Mouse (Mus musculus): ENCODE data around the gene Antxr1.

The Antxr1 gene

DNA sequence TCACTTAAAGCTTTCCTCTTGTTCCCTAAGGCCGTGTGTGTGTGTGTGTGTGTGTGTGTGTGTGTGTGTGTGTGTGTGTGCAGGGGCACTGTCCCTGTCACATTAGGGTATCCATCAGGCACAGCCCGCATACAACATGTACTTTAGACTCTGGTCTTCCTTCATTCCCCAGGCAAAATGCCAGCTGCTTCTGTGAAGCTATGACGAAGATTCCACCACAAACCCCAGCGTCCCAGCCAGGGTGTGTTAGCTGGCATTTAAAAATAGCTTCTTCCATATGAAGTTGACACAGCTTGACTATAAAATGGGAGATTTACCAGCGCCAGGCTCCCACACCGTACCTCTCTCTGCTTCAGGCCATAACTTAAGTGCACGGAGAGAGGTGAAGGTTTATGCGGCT is 152.5 kb downstream of the Antxr1 start:
- DNase-seq, result peak; percentile 56 to 72

DNA sequence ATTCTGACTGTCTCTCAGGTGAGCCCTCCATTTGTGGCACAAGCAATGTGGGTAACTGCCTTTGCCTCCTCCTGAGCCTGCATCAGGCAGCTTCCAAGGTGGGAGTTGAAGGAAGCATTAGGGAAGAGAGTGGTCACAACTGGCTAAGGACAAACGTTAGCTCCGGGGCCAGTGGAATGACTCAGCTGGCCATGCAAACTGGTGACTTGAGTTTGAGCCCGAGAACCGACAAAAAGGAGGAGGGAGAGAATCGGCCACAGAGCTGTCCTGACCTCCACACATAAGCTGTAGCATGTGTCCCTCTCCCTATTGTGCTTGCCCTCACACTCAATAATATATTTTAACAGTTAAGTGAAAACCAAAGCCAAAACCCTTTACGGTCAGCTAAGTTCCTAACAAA is 152.9 kb downstream of the Antxr1 start:
- no peak for DNase-seq

DNA sequence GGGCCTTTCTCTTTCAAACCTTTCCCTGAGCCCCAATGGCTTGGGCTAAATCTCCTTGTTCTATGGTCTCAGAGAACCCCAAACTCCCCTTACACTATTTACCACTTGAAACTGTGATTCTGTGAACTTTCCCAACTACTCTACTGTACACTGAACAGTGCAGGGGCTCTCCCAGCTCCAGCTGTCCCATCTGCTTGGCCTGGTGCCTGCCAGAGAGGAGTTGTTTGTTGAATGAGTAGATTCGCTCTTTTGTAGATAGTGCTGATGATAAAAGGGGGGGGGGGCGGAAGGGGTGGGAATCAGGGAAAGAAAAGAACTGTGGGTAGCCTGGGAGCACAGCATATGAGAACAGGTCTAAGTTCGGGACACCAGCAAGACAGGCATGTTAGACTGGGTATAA is 164.2 kb downstream of the Antxr1 start:
- DNase-seq, result no peak

DNA sequence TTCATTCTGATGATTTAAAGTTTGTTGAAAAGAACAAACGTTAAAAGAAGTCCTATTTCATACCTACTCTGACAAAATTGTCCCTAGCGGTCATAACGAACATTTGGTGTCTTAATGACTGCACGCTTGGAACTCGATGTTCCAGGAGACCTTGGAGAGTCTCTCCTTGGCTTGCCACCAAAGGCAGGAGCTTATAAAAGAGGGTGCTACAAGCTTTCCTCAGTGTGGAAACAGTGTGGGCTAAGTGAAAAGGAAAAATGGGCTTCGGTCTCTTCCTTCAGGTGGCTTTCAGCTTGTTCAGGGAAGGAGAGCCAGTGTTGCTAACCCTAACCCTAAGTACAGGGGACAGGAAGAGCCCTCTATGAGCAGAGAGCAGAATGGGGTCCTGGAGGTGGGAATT is 164.7 kb downstream of the Antxr1 start:
- DNase-seq, result no peak

DNA sequence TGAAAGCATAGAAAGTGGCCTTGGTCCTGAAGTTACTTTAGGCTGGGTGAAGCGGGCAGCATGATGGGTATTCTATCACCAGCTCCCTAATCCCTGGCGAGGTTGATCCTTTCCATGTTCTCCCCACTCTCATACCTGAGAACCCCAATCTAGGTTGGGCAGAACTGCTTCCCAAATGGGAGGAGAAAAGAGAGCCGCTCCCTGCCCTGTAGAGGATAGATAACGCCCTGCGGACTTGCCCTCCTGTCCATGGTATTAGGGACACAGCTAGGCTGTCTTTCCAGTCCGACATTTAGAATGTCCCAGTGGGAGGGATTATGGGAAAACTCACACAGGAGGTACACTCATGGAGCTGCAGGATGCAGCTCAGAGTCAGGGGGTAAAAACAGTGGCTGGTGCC is 165.3 kb downstream of the Antxr1 start:
- DNase-seq, result no peak

DNA sequence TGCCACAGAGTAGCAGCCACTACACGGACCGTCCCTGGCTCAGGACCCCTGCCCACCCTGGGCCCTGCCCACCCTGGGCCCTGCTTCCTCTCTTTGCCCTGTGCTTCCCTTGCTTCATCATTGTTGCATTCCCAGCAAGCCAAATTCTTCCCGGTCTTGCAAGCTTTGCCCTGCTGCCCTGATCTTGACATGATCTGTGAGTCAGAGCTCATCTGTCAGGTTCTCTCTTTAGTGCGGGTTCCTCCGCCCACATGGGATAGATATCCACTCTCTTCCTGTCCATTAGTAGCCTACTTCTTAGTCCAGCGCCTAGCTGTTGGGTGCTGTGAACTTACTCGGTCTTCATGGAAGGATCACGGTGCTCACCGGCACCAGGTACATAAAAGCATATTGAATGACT is 167.6 kb downstream of the Antxr1 start:
- DNase-seq, result no peak

DNA sequence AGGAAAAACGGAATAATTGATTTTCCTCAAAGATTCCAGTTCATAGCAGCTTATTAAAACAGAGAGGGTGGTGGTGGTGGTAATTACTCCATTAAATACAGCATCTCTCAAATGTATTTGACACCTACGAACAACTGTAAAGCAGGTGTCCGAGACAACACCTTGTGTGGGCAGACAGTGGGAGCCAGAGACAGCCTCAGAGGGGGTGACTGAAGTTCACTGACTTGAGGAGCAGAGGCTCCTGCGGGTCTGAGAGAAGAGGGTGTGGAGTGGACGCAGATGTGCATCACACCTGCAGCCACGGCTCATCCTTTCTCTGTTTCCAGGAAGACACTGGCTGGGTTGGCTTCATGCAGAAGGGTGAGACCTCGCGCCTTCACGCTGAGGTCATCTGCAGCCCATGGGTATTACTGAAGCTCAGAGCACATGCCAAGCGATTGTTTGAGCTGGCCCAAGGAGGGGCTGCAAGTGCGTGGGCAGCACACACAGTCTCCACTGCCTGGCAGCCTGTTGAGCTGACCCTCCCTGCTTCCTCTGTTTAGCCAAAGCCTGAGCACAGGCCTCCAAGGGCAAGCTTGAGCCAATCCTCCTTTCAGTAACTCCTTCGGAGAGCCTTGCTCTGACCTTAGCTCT is 168.8 kb downstream of the Antxr1 start:
- no peak for DNase-seq

DNA sequence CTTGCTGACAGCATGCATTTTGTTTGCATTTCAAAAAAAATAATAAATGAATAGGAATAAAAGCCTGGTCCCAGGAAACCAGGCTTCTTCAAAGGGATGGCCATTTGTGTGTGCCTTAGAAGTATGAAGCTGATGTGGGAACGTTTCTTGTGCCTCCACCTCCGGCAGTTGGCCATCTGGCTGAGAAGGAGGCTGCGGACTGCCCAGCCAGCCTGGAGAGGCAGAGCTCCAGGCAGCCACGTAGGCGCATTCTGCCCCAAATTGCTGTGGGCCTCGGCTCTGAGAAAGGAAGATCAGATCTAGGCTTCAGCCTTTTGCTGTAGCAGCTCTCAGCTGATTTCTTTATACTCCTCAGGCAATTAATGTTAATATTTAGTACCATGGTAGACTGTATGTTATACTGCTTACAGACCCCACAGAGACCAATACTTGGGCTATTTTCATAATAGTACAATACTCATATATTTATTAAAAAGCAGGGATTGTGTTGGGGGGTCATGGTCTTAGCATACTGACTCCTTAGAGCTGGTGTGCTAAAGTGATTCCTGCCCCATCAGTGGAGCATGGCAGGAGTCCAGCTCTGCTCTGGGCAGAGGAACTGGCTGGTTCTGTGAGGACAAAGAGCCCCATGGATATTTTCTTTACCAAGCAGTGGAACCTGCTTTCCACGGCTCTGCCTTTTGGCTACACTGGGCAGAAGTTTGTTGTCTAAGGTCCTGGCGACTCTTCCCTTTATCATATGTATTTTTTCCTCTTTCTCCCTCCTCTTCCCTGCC is 169.9 kb downstream of the Antxr1 start:
- DNase-seq, result no peak

DNA sequence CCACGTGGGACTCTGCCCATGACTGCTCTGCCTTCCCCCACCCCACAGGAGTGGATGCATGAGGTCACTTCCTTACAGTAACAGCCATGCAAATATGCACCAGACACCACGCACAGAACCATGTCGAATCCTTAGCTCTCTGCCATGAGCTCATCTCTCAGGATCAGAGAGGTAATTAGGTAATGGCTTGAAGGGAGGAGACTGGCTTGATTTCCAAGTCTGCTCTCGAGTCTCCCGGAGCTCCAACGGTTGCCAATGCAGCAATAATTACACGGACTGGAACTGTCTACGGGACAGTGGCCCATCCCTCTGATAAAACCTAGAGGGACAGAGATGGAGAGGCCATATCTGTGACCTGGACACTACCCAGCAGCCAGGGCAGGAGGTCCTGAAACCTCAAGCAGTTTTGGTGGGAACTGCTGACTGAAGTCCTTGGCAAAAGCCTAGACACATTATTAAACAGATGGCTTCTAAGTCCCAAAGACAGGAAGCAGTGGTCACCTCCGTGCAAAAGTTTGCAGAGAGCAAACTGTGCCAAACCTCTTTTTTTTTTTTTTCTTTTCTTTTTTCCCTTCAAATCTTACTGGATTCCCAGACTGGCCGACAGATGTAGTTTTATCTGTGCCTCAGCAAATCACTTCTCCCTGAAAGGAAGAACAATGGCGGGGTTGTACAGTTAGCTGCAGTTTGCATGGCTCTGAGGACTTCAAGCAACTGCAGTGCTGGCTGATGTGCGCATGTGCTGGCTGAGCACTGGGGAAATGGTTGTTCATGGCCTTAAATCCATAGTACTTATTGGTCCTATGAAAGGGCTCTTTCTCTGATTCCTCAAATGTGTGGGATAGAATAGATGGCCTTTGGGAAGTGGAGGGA is 174.0 kb downstream of the Antxr1 start:
- DNase-seq, result peak; percentile 17 to 19

DNA sequence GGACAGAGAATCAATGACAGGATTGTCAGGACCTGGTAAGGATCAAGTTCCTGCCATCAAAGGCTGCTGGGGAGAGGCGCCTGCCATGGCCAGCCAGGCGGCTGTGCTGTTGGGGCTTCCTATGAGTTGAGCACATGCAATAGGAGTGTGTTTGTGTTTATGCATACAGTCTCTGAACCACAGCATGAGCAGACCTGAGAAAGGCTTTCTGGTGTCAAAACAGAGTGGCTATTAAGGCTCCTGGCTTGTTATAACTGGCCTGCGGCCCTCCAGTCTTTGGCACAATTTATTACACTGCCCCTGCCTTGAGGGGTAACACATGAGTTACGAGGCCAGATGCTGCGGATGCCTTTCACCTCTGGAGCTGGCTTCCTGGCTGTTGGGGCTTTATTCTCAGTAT is 175.4 kb downstream of the Antxr1 start:
- peak in 1 of 2 experiments; percentile 17 for DNase-seq

DNA sequence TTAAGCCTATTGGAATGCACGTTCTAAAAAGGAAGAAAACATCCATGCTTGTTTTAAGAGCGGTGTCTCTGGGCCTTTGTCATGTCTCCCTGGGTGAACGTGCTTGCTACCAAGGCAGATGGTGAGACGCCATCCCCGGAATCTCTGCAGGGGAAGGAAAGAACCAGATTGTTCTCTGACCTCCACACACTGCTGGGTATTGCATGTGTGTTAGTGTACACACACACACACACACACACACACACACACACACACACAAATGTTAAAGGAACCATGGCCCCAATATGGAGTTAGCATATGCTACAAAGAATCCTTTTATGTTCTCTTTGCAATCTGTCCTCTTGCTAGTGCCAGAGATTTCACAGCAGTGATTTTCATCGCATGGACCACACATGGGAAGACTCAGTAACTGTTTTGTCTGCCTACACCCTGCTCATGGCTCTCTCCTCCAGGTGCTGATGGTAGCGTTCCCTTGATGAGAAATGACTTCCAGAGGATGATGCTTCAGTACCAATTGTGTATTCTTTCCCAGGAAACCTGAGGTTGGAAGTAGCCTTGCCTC is 177.5 kb downstream of the Antxr1 start:
- no peak for DNase-seq

DNA sequence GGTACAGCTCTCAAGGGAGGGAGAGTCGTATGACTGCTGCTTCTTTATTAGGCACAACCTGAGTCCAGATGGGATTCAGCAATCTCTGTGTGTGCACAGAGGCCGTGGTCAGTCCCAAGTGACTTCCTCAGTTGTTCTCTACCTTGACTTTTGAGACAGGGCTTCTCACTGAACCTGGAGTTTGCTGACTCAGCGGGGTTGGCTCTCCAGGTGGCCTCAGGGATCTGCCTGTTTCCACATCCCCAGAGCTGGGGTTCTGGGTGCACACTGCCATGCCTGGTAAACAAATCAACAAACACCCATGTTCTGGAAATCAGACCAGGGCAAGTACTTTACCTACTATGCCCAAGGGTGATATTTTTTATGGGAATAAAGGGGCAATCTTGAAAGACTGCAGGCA is 181.8 kb downstream of the Antxr1 start:
- DNase-seq, result no peak

DNA sequence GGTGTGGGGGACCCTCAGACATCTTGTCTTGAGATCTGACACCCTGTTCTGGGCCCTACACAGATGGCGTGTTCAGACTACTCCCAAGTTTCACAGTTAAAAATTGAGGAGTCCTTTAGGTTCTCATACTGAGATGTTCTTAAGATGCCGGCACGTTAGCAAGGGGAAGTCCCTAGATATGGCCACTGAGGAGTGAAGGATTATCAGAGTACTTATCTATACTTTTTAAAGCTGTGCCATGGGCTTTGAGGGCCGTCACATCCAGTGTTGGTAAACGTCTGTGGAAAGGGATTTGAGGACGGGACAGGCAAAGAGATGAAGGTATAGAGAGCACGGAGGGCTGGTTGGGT is 182.4 kb downstream of the Antxr1 start:
- DNase-seq, result no peak

DNA sequence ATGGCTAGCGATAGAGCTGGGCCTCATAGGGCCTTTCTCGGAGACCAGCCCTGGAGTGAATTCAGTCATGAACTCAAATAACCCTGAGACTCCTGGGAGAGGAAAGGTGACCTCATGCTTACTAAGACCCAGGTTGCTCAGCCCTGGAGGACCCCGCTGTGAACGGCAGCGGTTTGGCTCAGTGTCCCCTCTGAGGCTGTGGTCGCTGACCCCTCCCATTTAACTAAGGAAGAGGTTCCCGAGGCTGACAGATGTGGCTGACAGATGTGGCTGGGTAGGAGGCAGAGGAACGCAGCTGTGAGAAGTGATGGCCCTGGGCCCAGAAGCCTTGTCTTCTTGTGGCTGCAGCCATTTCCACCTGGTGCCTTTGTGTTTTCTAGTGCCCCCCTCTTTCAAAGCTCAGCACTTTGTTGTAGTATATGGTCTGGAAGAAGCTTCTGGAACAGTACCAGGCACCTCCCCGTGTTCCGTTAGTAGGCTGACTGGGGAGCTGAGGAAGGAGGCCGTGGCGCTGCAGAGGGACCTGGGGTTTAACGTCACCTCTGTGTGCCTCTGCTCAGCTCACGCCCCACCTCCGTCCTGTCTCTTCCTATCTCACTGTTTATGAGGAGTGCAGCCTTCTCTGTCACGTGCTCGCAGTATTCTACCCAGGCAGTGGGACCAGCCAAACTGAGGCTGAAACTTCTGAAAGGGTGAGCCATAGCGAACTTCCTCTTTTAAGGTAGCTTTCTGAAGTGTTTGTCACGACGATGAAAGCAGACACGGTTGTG is 183.0 kb downstream of the Antxr1 start:
- peak; percentile 8 to 13 for DNase-seq

DNA sequence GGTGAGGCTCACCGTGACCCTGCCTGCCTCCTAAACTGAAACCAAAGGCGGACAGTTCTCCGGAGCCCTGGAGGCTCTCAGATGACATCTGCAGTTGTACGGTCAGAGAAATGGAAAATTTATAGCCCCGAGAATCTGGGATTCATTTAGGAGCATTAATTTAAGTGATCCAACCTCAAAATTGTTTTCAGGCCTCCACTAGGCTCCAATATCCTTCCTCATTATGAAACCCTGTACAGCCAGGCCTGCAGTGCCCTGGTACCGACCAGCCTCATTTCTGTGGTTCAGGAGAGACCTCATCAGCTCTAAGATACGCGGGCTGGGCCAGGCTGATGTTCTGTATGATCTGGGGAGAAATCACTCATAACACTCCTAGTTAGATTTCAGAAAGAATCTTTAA is 184.2 kb downstream of the Antxr1 start:
- no peak for DNase-seq

DNA sequence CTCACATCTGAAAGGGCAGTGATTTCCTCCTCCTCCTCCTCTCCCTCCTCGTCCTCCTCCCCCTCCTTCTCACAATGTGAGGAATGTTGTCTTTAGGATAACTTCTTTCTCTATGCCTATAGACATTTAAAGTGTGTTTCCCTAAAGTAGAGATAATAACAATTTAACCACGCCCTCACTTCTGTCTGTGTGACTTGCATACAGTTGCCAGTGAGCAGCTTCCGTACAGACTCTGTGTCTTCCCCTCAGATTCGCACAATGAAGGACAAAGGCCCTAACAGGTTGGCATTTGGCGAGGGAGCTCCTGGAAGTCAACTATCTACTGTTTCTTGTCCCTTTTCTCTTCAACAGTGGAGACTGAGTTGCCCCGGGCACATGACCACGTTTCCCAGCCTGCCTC is 185.2 kb downstream of the Antxr1 start:
- DNase-seq, result no peak

DNA sequence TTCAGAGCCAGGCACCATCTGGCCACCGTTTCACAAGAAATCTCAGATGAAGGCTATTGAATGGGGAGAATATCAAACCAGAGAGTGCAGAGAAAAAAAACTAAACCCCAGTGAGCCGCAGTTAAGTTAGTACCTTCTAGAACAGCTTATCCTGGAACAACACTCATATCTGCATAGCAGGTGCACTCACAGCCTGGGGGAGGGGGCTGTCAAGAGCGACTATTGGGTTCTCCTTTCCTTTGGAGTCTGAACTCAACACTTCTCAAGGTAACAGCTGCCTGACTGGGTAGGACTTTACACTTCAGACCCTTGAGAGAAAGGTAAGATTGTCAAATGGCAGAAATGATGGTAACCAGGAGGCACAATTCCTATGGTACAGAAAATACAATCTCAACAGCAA is 187.7 kb downstream of the Antxr1 start:
- no peak for DNase-seq

DNA sequence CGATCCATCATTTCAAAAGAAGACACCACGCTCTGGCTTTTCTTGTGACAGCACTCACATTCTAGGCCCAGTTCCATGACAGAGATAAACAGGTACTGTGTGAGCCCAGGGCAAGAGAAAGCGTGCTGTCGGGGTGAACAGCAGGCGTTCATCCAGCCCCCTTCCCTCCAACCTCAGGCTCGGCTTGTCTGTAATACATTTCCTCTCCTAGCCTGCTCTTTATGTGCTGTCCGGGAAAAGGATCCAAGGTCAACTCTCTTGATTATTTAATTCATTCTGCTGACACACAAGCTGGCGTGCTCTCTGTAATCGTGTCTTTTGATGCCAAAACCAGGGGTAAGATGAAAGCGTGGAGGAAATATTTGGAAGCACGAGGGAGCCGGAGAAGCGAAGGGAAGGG is 192.0 kb downstream of the Antxr1 start:
- peak in 1 of 2 experiments; percentile 44 for DNase-seq

DNA sequence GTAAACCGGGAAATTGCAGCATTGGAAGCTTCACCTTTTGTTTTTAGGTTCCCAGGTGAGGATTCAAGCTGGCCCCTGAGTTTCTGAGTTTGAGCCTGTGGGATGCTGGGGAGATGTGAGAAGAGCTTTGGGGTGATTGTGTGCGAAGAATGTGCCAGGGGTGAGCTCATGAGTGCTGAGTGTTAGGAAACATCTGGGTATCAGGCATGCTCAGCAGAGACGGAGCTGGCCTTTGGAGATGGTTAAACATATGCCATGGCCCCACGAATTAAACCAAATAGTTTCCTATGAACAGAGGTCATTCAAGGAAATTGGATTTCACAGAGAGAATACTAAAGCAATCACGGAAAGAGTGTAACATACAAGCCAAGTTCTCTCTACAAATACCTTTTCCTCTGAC is 193.4 kb downstream of the Antxr1 start:
- DNase-seq, result no peak

DNA sequence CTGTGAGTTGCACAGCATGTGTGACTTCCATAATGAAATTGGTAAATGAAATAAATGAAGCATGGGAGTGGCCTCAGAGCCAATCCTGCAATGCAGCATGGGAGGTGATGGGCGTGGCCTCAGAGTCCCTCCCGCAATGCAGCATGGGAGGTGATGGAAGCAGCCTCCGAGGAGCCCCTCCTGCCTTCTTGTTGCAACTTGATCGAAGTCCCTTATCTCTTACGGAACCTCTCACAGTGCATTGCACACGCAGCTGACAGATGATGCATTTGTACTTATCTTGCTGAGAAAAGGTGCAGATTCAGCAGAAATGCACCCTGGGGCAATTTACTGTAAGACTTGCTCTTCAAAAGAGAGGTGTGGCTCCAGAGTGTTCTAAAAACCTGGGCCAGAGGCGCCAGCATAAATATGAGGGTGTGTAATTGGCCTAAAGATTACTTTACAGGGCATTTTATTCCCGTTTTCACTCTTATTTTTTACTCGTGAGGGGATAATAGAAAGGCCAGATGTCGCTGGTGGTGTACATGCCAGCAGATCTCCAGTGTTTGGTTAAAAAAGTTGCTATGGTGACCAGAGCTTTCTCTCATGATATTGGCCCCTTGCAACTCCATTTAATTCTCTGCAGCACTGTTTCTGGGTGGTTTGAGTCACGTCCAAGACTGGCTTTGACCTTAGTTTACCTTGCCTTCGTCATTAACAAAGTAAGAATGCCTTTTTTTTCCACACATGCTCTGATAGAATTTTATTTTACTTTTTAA is 195.6 kb downstream of the Antxr1 start:
- no peak for DNase-seq

DNA sequence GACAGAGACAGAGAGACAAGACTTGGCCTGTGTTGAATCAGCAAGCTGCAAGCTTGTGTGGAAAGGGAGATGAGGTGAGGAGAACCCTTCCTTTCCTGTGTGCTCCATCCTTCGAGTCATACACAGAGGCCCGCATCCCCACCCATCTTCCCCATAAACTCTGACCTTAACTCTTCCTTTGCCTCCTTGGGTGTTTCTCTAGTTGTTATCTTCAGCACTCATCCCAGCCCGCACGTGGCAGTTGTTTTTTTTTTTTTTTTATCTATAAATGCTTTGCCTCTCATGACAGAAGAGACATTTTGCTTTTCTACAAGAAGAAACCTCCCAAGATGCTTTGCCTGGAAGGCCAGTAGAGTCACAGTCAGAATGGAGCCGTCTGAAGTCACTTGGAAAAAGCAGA is 197.1 kb downstream of the Antxr1 start:
- no peak for DNase-seq

DNA sequence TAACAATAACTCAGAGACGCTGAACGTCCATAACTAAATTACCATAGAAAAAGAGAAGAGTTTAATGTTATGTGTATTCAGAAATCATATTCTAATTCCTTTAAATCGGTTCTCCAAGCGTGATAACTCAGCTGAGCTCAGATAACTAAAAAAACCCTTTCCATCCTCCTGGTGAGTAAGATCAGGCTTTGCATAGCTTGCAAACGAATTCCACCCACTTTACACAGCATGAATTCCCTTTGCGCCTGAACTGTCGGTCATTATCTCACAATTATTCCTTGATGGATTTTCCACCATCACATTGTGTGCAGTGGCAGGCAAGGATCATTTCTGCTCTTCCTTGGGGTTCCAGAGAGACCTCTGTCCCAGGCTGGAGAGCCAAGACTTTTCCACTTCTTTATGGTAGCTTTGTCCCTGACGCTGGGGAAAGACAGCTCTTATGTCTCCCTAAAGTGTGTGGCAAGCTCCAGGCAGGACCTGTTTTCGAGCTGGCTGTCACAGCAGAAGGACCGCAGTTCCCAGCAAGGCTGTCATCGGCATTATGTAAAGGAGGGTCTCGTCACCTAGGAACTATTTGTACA is 201.6 kb downstream of the Antxr1 start:
- no peak for DNase-seq
